Mouse (Mus musculus) megakaryocyte, embryonic 14.5 days (primary cell): Measurements from ENCODE around the gene Cfap70. TPM values are rescaled to one million over a fixed set of nuclear protein-coding genes. Genes with fewer than 3 reads are reported as not detected.

ENCODE experiments used
- H3K27me3 ChIP-seq: replicated peaks from 2 replicates; pipeline ENCODE3; 2012; ENCODE audit warnings: inconsistent platforms
- H3K36me3 ChIP-seq: replicated peaks from 2 replicates; pipeline ENCODE3; 2012; ENCODE audit warnings: low read length, inconsistent platforms, mixed read lengths
- H3K4me1 ChIP-seq: 2 replicates; pipeline ENCODE4 v1.6.1; 2012; ENCODE audit warnings: inconsistent platforms
- H3K4me3 ChIP-seq: replicated peaks from 2 replicates; pipeline ENCODE3; 2012; ENCODE audit warnings: moderate library complexity, mild to moderate bottlenecking, inconsistent platforms
- H3K9me3 ChIP-seq: 2 replicates; pipeline ENCODE4 v1.6.1; 2012; ENCODE audit warnings: inconsistent platforms
- FLI1 ChIP-seq: IDR thresholded peaks from 2 replicates; pipeline ENCODE4 v1.6.1; 2012; ENCODE audit warnings: low read length, inconsistent platforms, mixed read lengths
- GATA1 ChIP-seq: IDR thresholded peaks from 3 replicates; pipeline ENCODE4 v1.6.1; 2012; ENCODE audit warnings: mixed read lengths, low read length, inconsistent platforms, borderline replicate concordance
- polyA plus RNA-seq: library from polyadenylated mRNA; stranded (reverse); fragments of >175 nt; gene quantifications from 2 replicates; pipeline ENCODE4 v1.2.3, GENCODE M21; 2012; ENCODE audit warnings: low replicate concordance; ENCODE audit not compliant: insufficient read depth

Gene Cfap70
- polyA plus RNA-seq, 1 experiment = not detected

GRCm38 (mm10) chr14:20388441-20389129, 63.4 kb downstream of the Cfap70 start, which contains the start of gene Dnajc9:
TSS of gene Dnajc9 (minus strand) at chr14:20388910.
- Histone ChIP-seq H3K9me3 (no peaks in the 10 kb centered on the region), H3K4me1 (peaks cover 60% of the 10 kb centered on the region), H3K27me3 (no peaks in the 10 kb centered on the region), H3K4me3 (peak within 1 kb of the TSS; percentile 98), H3K36me3 (peaks cover 65% of the 10 kb centered on the region)
- TF ChIP-seq GATA1 (no peak), FLI1 (peak; percentile 64; the same call in 1 of the 2 replicates)

- Histone ChIP-seq H3K36me3 (peaks cover 84% of the 10 kb centered on the region), H3K27me3 (no peaks in the 10 kb centered on the region)
- TF ChIP-seq GATA1 = no peak
- TF ChIP-seq FLI1 = no peak
These were observed 72.1 kb downstream of the Cfap70 start for GRCm38 (mm10) chr14:20379753-20380430.

GRCm38 (mm10) chr14:20379087-20379640, 72.9 kb downstream of the Cfap70 start:
- TF ChIP-seq FLI1 = no peak
- TF ChIP-seq GATA1 = no peak
- no peaks in the 10 kb centered on the region for H3K27me3 ChIP-seq
- H3K9me3 ChIP-seq = no peaks in the 10 kb centered on the region
- H3K4me1 ChIP-seq = peaks cover 33% of the 10 kb centered on the region
- peaks cover 82% of the 10 kb centered on the region for H3K36me3 ChIP-seq
- no peak overlapping the region for H3K4me3 ChIP-seq

More at GRCm38 (mm10) chr14:20379753-20380430, 72.1 kb downstream of the Cfap70 start:
- no peak overlapping the region for H3K4me3 ChIP-seq
- H3K9me3 ChIP-seq = no peaks in the 10 kb centered on the region
- H3K4me1 ChIP-seq = peaks cover 38% of the 10 kb centered on the region

DNA sequence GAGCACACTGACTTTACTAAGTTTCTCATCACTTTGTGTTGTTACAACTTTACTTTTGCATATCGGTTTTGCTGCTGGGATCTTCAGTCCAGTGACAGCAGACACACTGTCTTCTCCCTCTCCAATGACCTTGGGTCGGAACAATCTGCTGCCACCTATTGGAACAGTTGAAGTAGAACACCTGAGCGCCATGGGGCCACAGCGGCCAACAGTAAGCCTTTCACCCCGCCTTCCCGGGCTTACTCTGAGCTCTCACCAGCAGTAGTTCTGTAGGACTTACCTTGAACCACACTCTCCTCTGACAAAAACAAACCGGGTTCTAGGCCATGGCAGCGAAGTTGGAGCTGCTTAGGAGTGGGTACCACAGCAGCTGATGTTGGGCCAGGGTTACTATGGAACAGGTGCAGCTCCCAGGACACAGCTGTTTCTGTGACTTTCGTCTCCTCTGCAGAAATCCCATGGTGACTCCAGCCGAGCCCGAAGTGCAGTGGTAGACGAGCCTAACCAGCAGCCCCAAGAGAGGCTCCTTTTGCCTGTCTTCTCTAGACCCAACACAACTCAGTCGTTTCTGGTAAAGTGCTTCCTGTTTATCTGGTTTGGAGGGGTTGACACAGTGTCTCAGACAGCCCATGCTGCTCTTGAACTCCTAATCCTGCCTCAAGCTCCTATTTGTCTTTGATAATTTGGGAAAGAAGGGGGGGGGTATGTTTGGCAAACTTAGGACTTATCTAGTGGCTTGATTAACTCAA, 73.5 kb downstream of the Cfap70 start:
- Histone ChIP-seq H3K9me3 (no peaks in the 10 kb centered on the region), H3K27me3 (no peaks in the 10 kb centered on the region), H3K4me3 (no peak overlapping the region), H3K36me3 (peaks cover 80% of the 10 kb centered on the region), H3K4me1 (peaks cover 33% of the 10 kb centered on the region)
- TF ChIP-seq GATA1 = no peak
- TF ChIP-seq FLI1 = no peak

GRCm38 (mm10) chr14:20377112-20377521, 74.9 kb downstream of the Cfap70 start:
- peak overlapping the region; percentile 31 for H3K4me3 ChIP-seq
- no peaks in the 10 kb centered on the region for H3K9me3 ChIP-seq
- H3K27me3 ChIP-seq = no peaks in the 10 kb centered on the region
- H3K4me1 ChIP-seq = peaks cover 33% of the 10 kb centered on the region
- TF ChIP-seq GATA1 (no peak), FLI1 (no peak)
- peaks cover 76% of the 10 kb centered on the region for H3K36me3 ChIP-seq

GRCm38 (mm10) chr14:20371854-20372253, 80.2 kb downstream of the Cfap70 start:
- Histone ChIP-seq H3K4me3 (no peak overlapping the region), H3K9me3 (no peaks in the 10 kb centered on the region), H3K4me1 (peaks cover 12% of the 10 kb centered on the region), H3K27me3 (no peaks in the 10 kb centered on the region), H3K36me3 (peaks cover 81% of the 10 kb centered on the region)
- TF ChIP-seq GATA1 (no peak), FLI1 (no peak)

GRCm38 (mm10) chr14:20370798-20371197, 81.2 kb downstream of the Cfap70 start:
- no peaks in the 10 kb centered on the region for H3K27me3 ChIP-seq
- peaks cover 7% of the 10 kb centered on the region; the same call in 1 of the 2 replicates for H3K4me1 ChIP-seq
- H3K36me3 ChIP-seq = peaks cover 81% of the 10 kb centered on the region
- H3K4me3 ChIP-seq = no peak overlapping the region
- H3K9me3 ChIP-seq = no peaks in the 10 kb centered on the region
- no peak for TF ChIP-seq FLI1
- TF ChIP-seq GATA1 = no peak

DNA sequence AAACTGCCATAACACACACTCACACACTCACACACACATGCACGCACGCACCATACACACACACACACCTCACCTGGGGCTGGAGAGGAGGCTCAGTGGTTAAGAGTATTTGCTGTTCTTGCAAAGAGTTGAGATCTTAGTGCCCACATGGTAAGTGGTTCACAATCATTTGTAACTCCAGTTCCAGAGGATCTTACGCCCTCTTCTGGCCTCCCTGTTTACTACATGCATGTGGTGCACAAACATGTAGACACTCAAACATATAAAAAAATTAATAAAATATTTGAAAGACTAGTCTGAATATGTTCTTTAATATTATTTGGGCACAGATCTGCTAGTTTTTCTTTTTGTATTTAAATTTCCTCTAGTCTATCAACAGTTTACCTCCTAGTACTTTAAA, 83.8 kb downstream of the Cfap70 start:
- no peaks in the 10 kb centered on the region for H3K27me3 ChIP-seq
- H3K36me3 ChIP-seq = peaks cover 89% of the 10 kb centered on the region
- H3K4me3 ChIP-seq = no peak overlapping the region
- peaks cover 14% of the 10 kb centered on the region for H3K4me1 ChIP-seq
- TF ChIP-seq GATA1 (no peak), FLI1 (no peak)
- H3K9me3 ChIP-seq = no peaks in the 10 kb centered on the region

DNA sequence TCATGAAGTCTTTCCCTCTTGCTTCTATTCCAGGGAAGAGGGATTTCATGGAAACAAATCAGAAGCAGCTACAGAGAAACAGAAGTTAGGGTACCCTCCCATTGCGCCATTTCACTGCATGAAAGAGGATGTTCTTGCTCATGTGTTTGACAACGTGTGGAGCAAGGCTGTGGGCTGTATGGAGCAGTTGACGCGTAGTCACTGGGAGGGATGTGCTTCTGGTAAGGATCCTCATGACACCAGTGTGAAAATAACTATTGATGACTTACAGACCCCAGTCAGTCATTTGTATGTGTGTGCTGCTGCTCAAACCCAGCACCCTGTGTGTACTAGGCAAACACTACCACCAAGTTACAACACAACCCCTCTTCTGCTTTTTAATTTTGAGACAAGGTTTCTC, 88.8 kb downstream of the Cfap70 start:
- Histone ChIP-seq H3K36me3 (peaks cover 96% of the 10 kb centered on the region), H3K4me1 (peaks cover 7% of the 10 kb centered on the region), H3K4me3 (peak overlapping the region; percentile 42), H3K9me3 (no peaks in the 10 kb centered on the region), H3K27me3 (no peaks in the 10 kb centered on the region)
- TF ChIP-seq GATA1 (no peak), FLI1 (no peak)

- Histone ChIP-seq H3K27me3 (no peaks in the 10 kb centered on the region), H3K4me1 (peaks cover 46% of the 10 kb centered on the region), H3K9me3 (no peaks in the 10 kb centered on the region), H3K4me3 (peak within 1 kb of the TSS; percentile 97), H3K36me3 (peaks cover 50% of the 10 kb centered on the region)
- TF ChIP-seq GATA1 (no peak), FLI1 (0 out of 2 replicates have a peak, but pooled peaks have one; percentile 24)
These were observed 104.0 kb downstream of the Cfap70 start, which contains the start of the genes Ecd and Fam149b for GRCm38 (mm10) chr14:20347991-20348541. TSS of gene Ecd (minus strand) at chr14:20348121. TSS of gene Fam149b (plus strand) at chr14:20348162.
